Comparison of ENCODE assay signal across 24 mouse cellular contexts in the genomic region with DNA sequence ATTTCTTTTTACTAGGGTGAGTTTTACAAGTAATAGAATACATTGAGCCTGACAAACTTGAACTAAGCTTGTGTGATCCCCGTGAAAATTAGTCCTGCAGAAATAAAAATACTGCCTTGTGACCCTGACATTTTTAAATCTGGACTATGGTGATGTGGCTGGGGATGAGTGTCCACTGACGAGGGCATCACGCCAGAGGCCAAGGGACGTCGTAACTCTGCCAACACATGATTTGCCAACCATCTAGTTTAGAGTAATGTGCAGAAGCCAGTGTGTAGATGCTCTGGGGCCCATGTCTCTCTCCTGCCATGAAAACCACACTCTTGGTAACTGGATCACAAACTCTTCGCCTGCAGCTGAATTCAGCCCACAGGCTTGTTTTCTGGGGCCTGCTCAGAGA. TPM values are rescaled to one million over a fixed set of nuclear protein-coding genes. Genes with fewer than 3 reads are reported as not detected.
DNase-seq lines count a peak whose midpoint lies in the region; ATAC-seq and TF ChIP-seq lines count a peak whose summit lies in the region.
"Had no signal": no experiment of that assay in that cellular context is flagged by ENCODE, and none has a peak within 500 bp of the region (broad histone marks: within the 10 kb centered on the region; RNA-seq: fewer than 3 reads in every experiment).

No protein-coding gene starts in this region.

- no peaks in the 10 kb centered on the region for H3K9me3 ChIP-seq in heart, postnatal 0 days (replicated peaks; ENCODE audit: control insufficient read depth, low read length)
- H3K9me3 ChIP-seq in stomach, postnatal 0 days (ENCODE audit: control insufficient read depth, low read length) = no peaks in the 10 kb centered on the region
- H3K9me3 ChIP-seq in kidney, embryonic 15.5 days (replicated peaks) = no peaks in the 10 kb centered on the region
- H3K9me3 ChIP-seq: embryonic facial prominence, embryonic 10.5 days; forebrain, embryonic 13.5 days; neural tube, embryonic 13.5 days had no signal

- 49% methylated on average over 6 of the region's 6 CpGs for WGBS in heart, postnatal 0 days
- WGBS in stomach, postnatal 0 days = 81% methylated on average over 6 of the region's 6 CpGs
- WGBS in kidney, embryonic 15.5 days = 61% methylated on average over 6 of the region's 6 CpGs

- no peak overlapping the region for H3K9ac ChIP-seq in heart, postnatal 0 days (replicated peaks; ENCODE audit: low read depth, low read length)
- no peak overlapping the region for H3K9ac ChIP-seq in stomach, postnatal 0 days (ENCODE audit: low read length)
- H3K9ac ChIP-seq in kidney, embryonic 15.5 days = no peak overlapping the region
- H3K9ac ChIP-seq: forebrain, embryonic 13.5 days; neural tube, embryonic 13.5 days had no signal

- H3K27ac ChIP-seq in heart, postnatal 0 days (ENCODE audit: low read depth) = 0 out of 2 replicates have a peak overlapping the region, but pooled peaks have one; percentile 20
- no peak overlapping the region for H3K27ac ChIP-seq in left cerebral cortex, adult 2 months
- H3K27ac ChIP-seq in stomach, postnatal 0 days (replicated peaks) = no peak overlapping the region
- H3K27ac ChIP-seq in kidney, embryonic 15.5 days = no peak overlapping the region
- H3K27ac ChIP-seq: embryonic facial prominence, embryonic 10.5 days; forebrain, embryonic 13.5 days; hindbrain, postnatal 0 days; neural tube, embryonic 13.5 days had no signal

- TF ChIP-seq CTCF in heart, postnatal 0 days (IDR thresholded peaks at IDR 0.05; ENCODE audit: low read depth) = no peak
- TF ChIP-seq CTCF in left cerebral cortex, adult 2 months (IDR thresholded peaks at IDR 0.05) = no peak
- TF ChIP-seq CTCF in stomach, postnatal 0 days (IDR thresholded peaks at IDR 0.05; ENCODE audit: low read depth) = no peak

- no peaks in the 10 kb centered on the region for H3K36me3 ChIP-seq in heart, postnatal 0 days (replicated peaks; ENCODE audit: control insufficient read depth, insufficient read depth, low read length)
- no peaks in the 10 kb centered on the region for H3K36me3 ChIP-seq in stomach, postnatal 0 days (ENCODE audit: control insufficient read depth, insufficient read depth, low read length)
- no peaks in the 10 kb centered on the region for H3K36me3 ChIP-seq in kidney, embryonic 15.5 days
- H3K36me3 ChIP-seq: embryonic facial prominence, embryonic 10.5 days; neural tube, embryonic 13.5 days had no signal

- H3K4me1 ChIP-seq in heart, postnatal 0 days (ENCODE audit: control insufficient read depth, insufficient read depth) = peaks cover 43% of the 10 kb centered on the region
- H3K4me1 ChIP-seq in stomach, postnatal 0 days (replicated peaks; ENCODE audit: control insufficient read depth, insufficient read depth) = no peaks in the 10 kb centered on the region
- H3K4me1 ChIP-seq in kidney, embryonic 15.5 days = no peaks in the 10 kb centered on the region
- H3K4me1 ChIP-seq: embryonic facial prominence, embryonic 10.5 days; forebrain, embryonic 13.5 days had no signal

- no peak for TF ChIP-seq EP300 in heart, postnatal 0 days (IDR thresholded peaks at IDR 0.05; ENCODE audit: low read depth)
- TF ChIP-seq EP300 in stomach, postnatal 0 days (optimal IDR thresholded peaks at IDR 0.05) = no peak

- H3K4me3 ChIP-seq in heart, postnatal 0 days (ENCODE audit: low read depth, low read length) = no peak overlapping the region
- H3K4me3 ChIP-seq in left cerebral cortex, adult 2 months = no peak overlapping the region
- no peak overlapping the region for H3K4me3 ChIP-seq in stomach, postnatal 0 days (ENCODE audit: low read depth, low read length)
- H3K4me3 ChIP-seq in kidney, embryonic 15.5 days (replicated peaks) = no peak overlapping the region
- H3K4me3 ChIP-seq: embryonic facial prominence, embryonic 10.5 days; forebrain, embryonic 13.5 days; neural tube, embryonic 13.5 days had no signal

- H3K4me2 ChIP-seq in heart, postnatal 0 days (ENCODE audit: low read depth, low read length) = no peak overlapping the region
- H3K4me2 ChIP-seq in stomach, postnatal 0 days (replicated peaks; ENCODE audit: low read depth) = no peak overlapping the region
- no peak overlapping the region for H3K4me2 ChIP-seq in kidney, embryonic 15.5 days
- H3K4me2 ChIP-seq: forebrain, embryonic 13.5 days; neural tube, embryonic 13.5 days had no signal

- peak; percentile 93 for DNase-seq in heart, adult 11 months
- no peak for DNase-seq in heart, postnatal 25 days (ENCODE audit: low spot score)
- DNase-seq in adrenal gland, adult (ENCODE audit: inconsistent age in 2 of 2, low spot score in 1 of 2) = peak; percentile 88 to 92
- peak; percentile 86 to 88 for DNase-seq in adrenal gland, postnatal 36 days
- DNase-seq in heart, postnatal 0 days (ENCODE audit: low spot score) = no peak
- no peak for DNase-seq in left cerebral cortex, adult 2 months (ENCODE audit: extremely low spot score in 1 of 2, low spot score in 2 of 2)
- DNase-seq in stomach, postnatal 0 days (ENCODE audit: low spot score) = no peak
- DNase-seq: cerebellum, adult 11-12 months; kidney, adult 11 months; liver; lung, adult 2 months; lung, postnatal 36 days; right cerebral cortex, postnatal 14 days; thymus, postnatal 36 days had no signal

- intact Hi-C loops in heart, postnatal 25 days (cut with DNase I) = no loop called here
- intact Hi-C loops in left cerebral cortex, adult 2 months (cut with DNase I) = no loop called here

- H3K27me3 ChIP-seq in heart, postnatal 0 days (ENCODE audit: control insufficient read depth, insufficient read depth, low read length) = no peaks in the 10 kb centered on the region
- no peaks in the 10 kb centered on the region for H3K27me3 ChIP-seq in stomach, postnatal 0 days (ENCODE audit: control insufficient read depth, insufficient read depth, low read length)
- peaks cover 13% of the 10 kb centered on the region for H3K27me3 ChIP-seq in kidney, embryonic 15.5 days

- no peak for ATAC-seq in heart, postnatal 0 days (ENCODE audit: insufficient read depth, low read depth)
- no peak for ATAC-seq in stomach, postnatal 0 days (ENCODE audit: low FRiP score, low TSS enrichment)
- ATAC-seq in kidney, embryonic 15.5 days (replicated peaks; ENCODE audit: low FRiP score) = no peak
- ATAC-seq: forebrain, embryonic 13.5 days; hindbrain, postnatal 0 days had no signal

RNA-seq across cellular contexts. Expression of gene Mlf1, which starts 6.4 kb away (rescaled TPM):
- total RNA-seq in heart, postnatal 25 days (2021) = 100 to 1,000 TPM; 328 to 331 TPM
- total RNA-seq in adrenal gland, postnatal 36 days (2021) = 1 to 10 TPM; 5.3 to 8.6 TPM
- 153 and 221 TPM in 2 replicates for total RNA-seq in heart, postnatal 0 days (2014; rRNA removed; ENCODE audit: low replicate concordance)
- polyA plus RNA-seq in heart, postnatal 0 days (2015; fragmentation: Nextera tagmentation; extraction: Ambion mirVana) = 609 and 675 TPM in 2 replicates
- 1 to 10 TPM in 1 of 2 experiments, under 1 TPM in 1; 0.96 to 1.2 TPM for total RNA-seq in left cerebral cortex, adult 2 months (2021)
- polyA plus RNA-seq in stomach, postnatal 0 days (2015; fragmentation: Nextera tagmentation; extraction: Ambion mirVana) = 5.1 and 5.7 TPM in 2 replicates
- polyA plus RNA-seq in kidney, embryonic 15.5 days (2015; fragmentation: Nextera tagmentation; extraction: Ambion mirVana) = 11.2 and 14.6 TPM in 2 replicates
- total RNA-seq: monocyte, adult 5-6 weeks had no signal

RNA-seq across cellular contexts. Expression of gene Gm17402, which starts 7.5 kb away (rescaled TPM):
- total RNA-seq in heart, postnatal 25 days (2021) = not detected
- total RNA-seq in adrenal gland, postnatal 36 days (2021) = not detected
- not detected in 2 replicates for total RNA-seq in heart, postnatal 0 days (2014; rRNA removed; ENCODE audit: low replicate concordance)
- polyA plus RNA-seq in heart, postnatal 0 days (2015; fragmentation: Nextera tagmentation; extraction: Ambion mirVana) = not detected in 2 replicates
- not detected for total RNA-seq in left cerebral cortex, adult 2 months (2021)
- not detected in 2 replicates for polyA plus RNA-seq in stomach, postnatal 0 days (2015; fragmentation: Nextera tagmentation; extraction: Ambion mirVana)
- not detected in 2 replicates for polyA plus RNA-seq in kidney, embryonic 15.5 days (2015; fragmentation: Nextera tagmentation; extraction: Ambion mirVana)
- total RNA-seq: hematopoietic stem cell, adult 5-6 weeks; hindbrain, postnatal 0 days; layer of hippocampus, postnatal 14 days; left cerebral cortex, postnatal 25 days; monocyte, adult 5-6 weeks had no signal
- polyA plus RNA-seq: embryonic facial prominence, embryonic 10.5 days; forebrain, embryonic 13.5 days; hindbrain, postnatal 0 days; lung, adult 2 months; neural tube, embryonic 13.5 days; testis, adult 2 months had no signal

Comparison
In these comparisons a context has a peak if more than half of its experiments do, and no peak if none do; other contexts are left out.
1. DNase-seq: peak in heart, adult 11 months (single experiment), adrenal gland, adult (2 of 2) and adrenal gland, postnatal 36 days (2 of 2); none in heart, postnatal 25 days (single experiment), heart, postnatal 0 days (single experiment), left cerebral cortex, adult 2 months (0 of 2) and stomach, postnatal 0 days (single experiment).
2. RNA of gene Mlf1, which starts 6.4 kb away (total RNA-seq): 328 to 331 TPM in heart, postnatal 25 days and 153 to 221 TPM in heart, postnatal 0 days; 5.3 to 8.6 TPM in adrenal gland, postnatal 36 days and 0.96 to 1.2 TPM in left cerebral cortex, adult 2 months; every median in the first group is over 10 times any median in the second.